Mouse (Mus musculus) CH12.LX (cell line): ENCODE measurements around the gene C130074G19Rik. TPM values are rescaled to one million over a fixed set of nuclear protein-coding genes. Genes with fewer than 3 reads are reported as not detected.

ENCODE experiments used
- DNase-seq: peaks from one replicate; pipeline ENCODE4 v3.0.0-alpha.2; 2013; ENCODE audit errors: extremely low read depth
- H3K27ac ChIP-seq: 2 replicates; pipeline ENCODE4 v1.5.1; 2012; ENCODE audit warnings: low read depth, mild to moderate bottlenecking, control low read depth, moderate library complexity; ENCODE audit not compliant: insufficient read depth
- H3K27me3 ChIP-seq: replicated peaks from 2 replicates; pipeline ENCODE3; 2012; ENCODE audit warnings: inconsistent platforms
- H3K36me3 ChIP-seq, 2 experiments: replicated peaks in 1 of 2; 2 replicates each; pipeline versions ENCODE3 to v1.6.1; 2012; ENCODE audit warnings: inconsistent platforms in 1 of 2, low read length in 1 of 2, mild to moderate bottlenecking in 1 of 2, mixed read lengths in 1 of 2, moderate library complexity in 1 of 2; ENCODE audit not compliant: control insufficient read depth in 1 of 2, insufficient read depth in 1 of 2
- H3K4me1 ChIP-seq, 2 experiments: 2 replicates each; pipeline ENCODE4 v1.6.1; 2012; ENCODE audit warnings: inconsistent platforms in 1 of 2, moderate library complexity in 1 of 2; ENCODE audit not compliant: insufficient read depth in 2 of 2, control insufficient read depth in 1 of 2
- H3K4me2 ChIP-seq: 2 replicates; pipeline ENCODE4 v1.6.1; 2012; ENCODE audit warnings: low read depth, mild to moderate bottlenecking, control low read depth; ENCODE audit not compliant: poor library complexity, insufficient read depth, severe bottlenecking
- H3K4me3 ChIP-seq, 3 experiments: fragments of 150-350 bp in 1 of 3; sonication (generic) in 1 of 3; replicated peaks in 1 of 3; 2 replicates each; pipeline versions ENCODE3 to v1.5.1; 2011 to 2012; ENCODE audit warnings: low read depth in 2 of 3, low read length in 2 of 3, mild to moderate bottlenecking in 2 of 3, moderate library complexity in 2 of 3, control low read depth in 1 of 3, improper control_type of control experiment in 1 of 3, inconsistent platforms in 1 of 3, mixed read lengths in 1 of 3; ENCODE audit not compliant: poor library complexity in 1 of 3
- H3K79me2 ChIP-seq: replicated peaks from 2 replicates; pipeline ENCODE4 v1.6.1; 2012; ENCODE audit warnings: mild to moderate bottlenecking, moderate library complexity; ENCODE audit not compliant: control insufficient read depth, poor library complexity, insufficient read depth, severe bottlenecking; ENCODE audit errors: extremely low read depth
- H3K9ac ChIP-seq: 2 replicates; pipeline ENCODE4 v1.6.1; 2012; ENCODE audit warnings: low read depth, mild to moderate bottlenecking, control low read depth, moderate library complexity; ENCODE audit not compliant: insufficient read depth
- H3K9me3 ChIP-seq: replicated peaks from 2 replicates; pipeline ENCODE3; 2012; ENCODE audit warnings: low read length, inconsistent platforms, mixed read lengths
- CHD1 ChIP-seq: IDR thresholded peaks from 2 replicates; pipeline ENCODE4 v1.6.1; 2012; ENCODE audit warnings: low read depth, low read length, improper control_type of control experiment, inconsistent platforms
- CHD2 ChIP-seq: IDR thresholded peaks from 2 replicates; pipeline ENCODE4 v1.6.1; 2011; ENCODE audit warnings: low read length, improper control_type of control experiment
- CTCF ChIP-seq, 2 experiments: IDR thresholded peaks in 1 of 2; conservative IDR thresholded peaks in 1 of 2; 2 replicates each; pipeline ENCODE4 v1.5.1; 2011 to 2012; ENCODE audit warnings: low read depth in 2 of 2, low read length in 2 of 2, improper control_type of control experiment in 1 of 2, inconsistent platforms in 1 of 2, mild to moderate bottlenecking in 1 of 2, moderate library complexity in 1 of 2
- E2F4 ChIP-seq: IDR thresholded peaks from 2 replicates; pipeline ENCODE4 v1.6.1; 2011; ENCODE audit warnings: low read depth, low read length, improper control_type of control experiment; ENCODE audit not compliant: insufficient replicate concordance
- IRF4 ChIP-seq: IDR thresholded peaks from 2 replicates; pipeline ENCODE4 v1.6.1; 2014; ENCODE audit warnings: low read depth, mild to moderate bottlenecking, inconsistent platforms, low read length, improper control_type of control experiment
- JUND ChIP-seq: conservative IDR thresholded peaks from 2 replicates; pipeline ENCODE4 v1.6.1; 2011; ENCODE audit warnings: low read depth, low read length, improper control_type of control experiment
- MAFK ChIP-seq: IDR thresholded peaks from 2 replicates; pipeline ENCODE4 v1.6.1; 2011; ENCODE audit warnings: low read length, improper control_type of control experiment; ENCODE audit not compliant: insufficient replicate concordance
- MAX ChIP-seq: IDR thresholded peaks from 2 replicates; pipeline ENCODE4 v1.6.1; 2011; ENCODE audit warnings: low read length, improper control_type of control experiment
- NRF1 ChIP-seq: IDR thresholded peaks from 2 replicates; pipeline ENCODE4 v1.6.1; 2014; ENCODE audit warnings: low read depth, mild to moderate bottlenecking, inconsistent platforms, low read length, improper control_type of control experiment, moderate library complexity
- POLR2AphosphoS2 ChIP-seq: IDR thresholded peaks from 2 replicates; pipeline ENCODE4 v1.6.1; 2011; ENCODE audit warnings: low read depth, low read length, improper control_type of control experiment
- SIN3A ChIP-seq: IDR thresholded peaks from 2 replicates; pipeline ENCODE4 v1.6.1; 2012; ENCODE audit warnings: low read length, improper control_type of control experiment, inconsistent platforms
- TBP ChIP-seq: conservative IDR thresholded peaks from 2 replicates; pipeline ENCODE4 v1.6.1; 2011; ENCODE audit warnings: low read depth, low read length, improper control_type of control experiment
- TCF12 ChIP-seq: IDR thresholded peaks from 2 replicates; pipeline ENCODE4 v1.6.1; 2014; ENCODE audit warnings: low read depth, mild to moderate bottlenecking, inconsistent platforms, low read length, improper control_type of control experiment
- UBTF ChIP-seq: IDR thresholded peaks from 2 replicates; pipeline ENCODE4 v1.6.1; 2012; ENCODE audit warnings: low read depth, mild to moderate bottlenecking, inconsistent platforms, low read length, improper control_type of control experiment, moderate library complexity
- ZC3H11A ChIP-seq: IDR thresholded peaks from 2 replicates; pipeline ENCODE4 v1.6.1; 2012; ENCODE audit warnings: low read depth, mild to moderate bottlenecking, inconsistent platforms, low read length, improper control_type of control experiment
- ZMIZ1 ChIP-seq: IDR thresholded peaks from 2 replicates; pipeline ENCODE4 v1.6.1; 2012; ENCODE audit warnings: low read depth, mild to moderate bottlenecking, inconsistent platforms, low read length, improper control_type of control experiment
- dilution Hi-C: fragments of 300-500 bp; cut with MboI; formaldehyde crosslinking; loops from 2 replicates; pipeline ENCODE4 v1.14.3; 2020; ENCODE audit warnings: low sequenced_read_pairs; ENCODE audit not compliant: extremely low pct_unique_long_range_greater_than_20kb, extremely low pct_ligation_motif_present
- in situ Hi-C: fragments of 300-500 bp; cut with MboI; formaldehyde crosslinking; loops from 3 replicates; pipeline ENCODE4 v1.14.3; 2019; ENCODE audit warnings: low sequenced_read_pairs, low pct_ligation_motif_present, low pct_unique_long_range_greater_than_20kb, mixed read lengths
- polyA plus RNA-seq: library from polyadenylated mRNA; unstranded; fragments of >175 nt; gene quantifications from 2 replicates; pipeline ENCODE4 v1.2.1, GENCODE M21; 2012; ENCODE audit warnings: low read depth; ENCODE audit not compliant: insufficient read length
- total RNA-seq, 2 experiments: library from RNA; depleted of rRNA; stranded (reverse); fragments of 300-350 nt in 1 of 2; fragments of >200 nt in 1 of 2; gene quantifications; 2 replicates each; pipeline ENCODE4 v1.2.3; 2012 to 2014

The C130074G19Rik gene
- total and polyA plus RNA-seq, 3 experiments = not detected

DNA sequence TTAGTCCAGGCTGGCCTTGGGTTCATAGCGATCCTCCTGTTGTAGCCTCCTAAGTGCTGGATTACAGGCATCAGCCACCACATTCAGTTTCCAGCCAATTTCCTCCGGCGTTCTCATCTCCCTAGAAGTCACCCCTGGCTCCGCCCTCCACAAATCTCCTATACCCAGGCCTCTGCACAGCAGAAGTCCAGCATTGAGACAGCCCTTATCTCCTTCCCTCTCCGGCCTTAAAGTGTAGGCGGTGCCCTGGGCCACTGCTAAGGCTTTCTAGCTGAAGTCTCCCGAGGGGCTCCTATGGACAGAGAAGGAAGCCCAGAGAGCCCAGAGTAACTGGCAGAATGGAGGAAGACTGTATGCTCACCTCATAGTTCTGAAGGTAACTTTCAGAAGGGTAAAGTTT is 49.5 kb downstream of the C130074G19Rik start:
- Histone ChIP-seq H3K36me3 (peaks cover 22 to 77% of the 10 kb centered on the region in 2 experiments), H3K79me2 (no peaks in the 10 kb centered on the region), H3K27me3 (no peaks in the 10 kb centered on the region), H3K4me1 (peaks cover 0 to 12% of the 10 kb centered on the region in 2 experiments; a peak in 2 of 4 replicates), H3K4me3 (no peak overlapping the region), H3K9me3 (peaks cover 2% of the 10 kb centered on the region), H3K9ac (no peak overlapping the region), H3K27ac (no peak overlapping the region), H3K4me2 (no peak overlapping the region)
- in situ Hi-C loops = loop anchor here (25.0 kb wide), 1 partner anchor 354 kb away; no protein-coding TSS in a partner anchor
- TF ChIP-seq NRF1 (no peak), CHD1 (no peak), SIN3A (no peak), TBP (no peak), IRF4 (no peak), CHD2 (no peak), MAX (no peak), JUND (no peak), TCF12 (no peak), MAFK (no peak), POLR2AphosphoS2 (no peak), UBTF (no peak)
- no peak for DNase-seq
- dilution Hi-C loops = no loop called here

DNA sequence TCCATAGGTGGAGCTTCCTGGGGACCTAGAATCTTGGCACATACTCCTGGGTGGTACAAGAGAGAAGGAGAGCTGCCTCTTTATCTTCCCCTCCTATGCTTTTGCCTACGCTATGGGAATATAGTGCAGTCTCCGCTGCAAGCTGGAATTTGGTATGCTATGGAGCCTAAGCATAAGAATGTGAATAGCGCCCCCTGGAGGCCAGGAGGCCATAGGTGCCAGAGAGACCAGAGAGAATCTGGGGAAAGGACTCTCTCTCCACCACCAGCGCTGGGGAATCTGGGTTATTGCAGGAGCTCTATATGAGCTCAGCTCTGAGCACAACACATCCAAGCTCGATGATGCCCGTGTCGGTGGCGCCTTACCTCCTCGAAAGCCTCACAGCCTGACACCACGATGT is 50.8 kb downstream of the C130074G19Rik start:
- Histone ChIP-seq H3K4me3 (no peak overlapping the region), H3K4me2 (no peak overlapping the region), H3K9me3 (peaks cover 2% of the 10 kb centered on the region), H3K4me1 (peaks cover 0 to 12% of the 10 kb centered on the region in 2 experiments; a peak in 2 of 4 replicates), H3K9ac (no peak overlapping the region), H3K36me3 (peaks cover 19 to 79% of the 10 kb centered on the region in 2 experiments), H3K27me3 (no peaks in the 10 kb centered on the region), H3K79me2 (no peaks in the 10 kb centered on the region), H3K27ac (no peak overlapping the region)
- in situ Hi-C loops (loop anchor here (25.0 kb wide), 1 partner anchor 355 kb away; no protein-coding TSS in a partner anchor), dilution Hi-C loops (no loop called here)
- no peak for DNase-seq
- TF ChIP-seq E2F4 = no peak
- no peak for TF ChIP-seq ZC3H11A
- TF ChIP-seq SIN3A = no peak
- no peak for TF ChIP-seq ZMIZ1
- TF ChIP-seq CTCF (conservative IDR thresholded peaks at IDR 0.05 in 1 of 2, IDR thresholded peaks at IDR 0.05 in 1 of 2; ENCODE audit: low read depth in 2 of 2, low read length in 2 of 2) = peak; percentile 47 to 64; a peak in 3 of 4 replicates
